Mouse (Mus musculus) gastrocnemius, postnatal 10 days (tissue): ENCODE measurements around the gene Dsp. TPM values are rescaled to one million over a fixed set of nuclear protein-coding genes. Genes with fewer than 3 reads are reported as not detected.

Experiments
- DNase-seq: peaks from one replicate; pipeline ENCODE4 v3.0.0; 2021; ENCODE audit warnings: mixed read lengths
- long read RNA-seq, 2 experiments: library from polyadenylated mRNA; stranded (forward); transcript quantifications; one replicate each; pipeline ENCODE4 v2.0.0; 2021
- total RNA-seq, 2 experiments: library from RNA; stranded (reverse); gene quantifications; 2 replicates each; pipeline ENCODE4 v1.2.3; 2021

The Dsp gene
- total RNA-seq: under 1 TPM; 0.19 to 0.20 TPM
- long read RNA-seq, experiment 1: 0 reads
- long read RNA-seq, experiment 2: 0 reads

DNA sequence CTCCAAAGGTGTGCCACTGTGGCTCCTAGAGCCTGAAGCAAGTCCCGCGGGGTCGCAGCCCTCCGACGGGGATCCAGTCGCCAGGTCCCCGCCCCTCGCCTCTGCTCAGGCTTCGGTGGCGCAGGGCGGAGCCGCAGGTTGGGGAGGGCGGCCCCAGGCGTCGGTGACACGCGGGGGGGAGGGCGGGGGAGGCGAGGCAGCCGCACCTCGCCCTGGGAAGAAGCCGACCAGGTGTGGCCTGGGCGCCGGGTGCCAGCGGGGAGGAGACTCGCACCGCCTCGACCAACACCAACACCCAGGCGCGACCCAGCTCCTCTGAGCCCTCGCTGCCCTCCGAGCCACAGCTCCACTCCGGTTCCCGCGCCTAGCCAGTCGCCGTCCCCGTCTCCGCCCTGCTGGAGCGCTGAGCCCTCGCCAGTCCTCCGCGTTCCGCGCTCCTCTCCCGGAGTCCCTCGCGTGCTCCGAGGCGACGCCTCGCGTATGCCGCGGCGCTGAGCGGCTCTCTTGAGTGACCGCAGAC is at the start of gene Dsp:
Dsp (plus strand) TSS at position 226 of the 520 bp plus-strand sequence.
- DNase-seq: peak; percentile 49

DNA sequence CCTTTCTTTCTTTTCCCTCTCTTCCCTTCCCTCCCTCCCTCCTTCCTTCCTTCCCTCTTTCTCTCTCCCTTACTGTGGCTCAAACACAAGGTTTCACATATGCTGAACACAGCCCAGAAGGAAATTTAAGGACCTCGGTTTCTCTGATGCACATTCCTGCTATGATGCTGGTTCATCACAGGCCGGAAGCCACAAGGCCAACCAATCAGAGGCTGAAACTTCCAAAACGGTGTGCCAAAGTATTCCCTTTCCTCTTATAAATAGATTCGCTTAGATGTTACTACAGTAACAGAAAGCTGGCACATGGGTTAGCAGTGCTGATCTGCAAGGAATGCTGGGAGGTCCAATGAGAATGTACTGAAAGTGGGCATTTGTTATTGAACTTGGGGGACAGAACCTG is 47.7 kb upstream of the Dsp start:
- DNase-seq: no peak

DNA sequence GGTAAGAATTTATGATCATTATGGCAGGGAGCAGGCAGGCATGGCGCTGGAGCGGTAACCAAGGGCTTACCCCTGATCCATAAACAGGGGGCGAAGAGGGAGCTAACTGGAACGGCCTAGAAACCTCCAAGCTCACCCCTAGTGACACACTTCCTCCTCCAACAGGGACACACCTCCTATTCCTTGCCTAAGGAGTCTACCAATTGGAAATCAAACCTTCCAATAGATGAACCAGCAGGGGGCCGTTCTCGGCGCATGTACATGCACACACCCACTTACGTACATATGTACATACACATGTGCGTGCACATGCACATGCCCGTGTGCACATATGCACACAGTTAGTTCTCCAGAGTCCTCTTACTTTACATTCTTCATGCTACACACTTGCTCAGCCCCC is 46.6 kb upstream of the Dsp start:
- no peak for DNase-seq

DNA sequence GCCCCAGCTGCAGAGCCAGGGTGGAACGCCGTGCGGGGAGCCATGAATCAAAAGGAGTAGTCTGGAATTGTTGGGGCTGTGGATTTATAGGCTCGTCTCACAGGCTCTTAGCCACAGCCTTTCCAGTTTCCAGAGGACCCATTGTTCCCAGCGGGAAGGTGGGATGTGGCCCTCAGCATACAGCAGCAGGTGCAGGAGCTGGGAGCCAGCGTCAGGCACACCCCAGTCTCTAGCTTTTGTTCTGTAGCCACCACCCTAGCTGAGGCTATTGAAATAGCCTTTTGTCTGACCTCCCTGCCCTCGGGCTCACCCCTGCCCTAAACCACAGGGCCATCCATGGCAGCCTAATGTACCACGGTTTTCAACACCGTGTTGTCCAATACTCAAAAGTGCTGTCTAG is 42.0 kb upstream of the Dsp start:
- DNase-seq: no peak

DNA sequence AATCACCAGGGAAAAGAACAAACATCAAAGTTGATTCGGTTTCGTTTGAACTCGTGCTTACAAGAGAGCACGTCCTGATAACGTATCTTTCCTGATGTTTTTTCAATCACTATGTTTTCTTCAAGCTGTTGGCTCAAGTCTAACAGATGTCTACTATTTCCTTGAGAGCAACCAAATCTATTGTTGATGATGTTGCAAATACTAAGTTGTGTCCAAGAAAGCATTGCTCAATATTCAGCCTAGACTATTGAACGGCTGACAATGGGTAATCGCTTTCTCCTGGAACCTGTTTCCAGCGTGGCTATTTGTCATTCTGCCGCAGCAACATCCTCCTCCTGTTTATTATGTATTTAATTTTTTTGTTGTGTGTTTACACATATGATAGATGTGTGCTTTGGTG is 28.8 kb upstream of the Dsp start:
- DNase-seq: no peak

DNA sequence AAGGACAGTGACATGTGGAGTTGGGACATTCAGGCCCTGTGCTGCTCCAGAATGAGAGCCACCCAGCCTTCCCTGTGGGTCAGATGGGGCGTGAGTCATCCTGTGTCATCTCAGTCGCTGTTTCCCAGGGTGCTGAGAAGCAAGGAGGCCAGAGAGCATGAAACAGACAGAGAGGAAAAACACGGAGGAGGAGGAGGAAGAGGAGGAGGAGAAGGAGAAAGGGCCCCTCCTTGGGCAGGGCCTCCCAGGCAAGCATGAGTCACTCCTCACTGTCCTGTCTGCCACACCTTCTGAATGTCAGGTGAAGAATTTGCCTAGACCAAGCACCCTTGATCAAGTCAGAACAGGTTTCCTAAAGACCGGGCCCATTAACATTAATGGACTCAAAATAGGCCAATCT is 27.4 kb upstream of the Dsp start:
- DNase-seq: no peak

DNA sequence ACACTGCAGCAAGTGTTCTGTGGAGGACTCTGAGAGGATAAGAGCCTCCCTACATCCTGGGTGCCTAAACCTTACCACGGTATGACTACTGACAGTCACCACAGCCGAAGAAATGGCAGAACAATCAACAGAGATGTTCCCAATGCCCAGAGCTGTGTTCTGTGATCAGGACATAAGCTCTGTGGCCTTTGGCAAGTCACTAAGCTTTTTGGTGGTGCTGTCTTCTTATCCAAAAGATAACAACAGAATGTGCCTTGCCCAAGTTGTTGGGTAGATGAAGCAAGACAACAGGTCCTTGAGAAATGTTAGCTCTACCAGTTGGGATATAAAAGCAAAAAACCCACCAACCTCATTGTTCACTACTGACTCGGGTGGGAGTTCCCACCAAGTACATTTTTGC is 23.4 kb upstream of the Dsp start:
- no peak for DNase-seq

DNA sequence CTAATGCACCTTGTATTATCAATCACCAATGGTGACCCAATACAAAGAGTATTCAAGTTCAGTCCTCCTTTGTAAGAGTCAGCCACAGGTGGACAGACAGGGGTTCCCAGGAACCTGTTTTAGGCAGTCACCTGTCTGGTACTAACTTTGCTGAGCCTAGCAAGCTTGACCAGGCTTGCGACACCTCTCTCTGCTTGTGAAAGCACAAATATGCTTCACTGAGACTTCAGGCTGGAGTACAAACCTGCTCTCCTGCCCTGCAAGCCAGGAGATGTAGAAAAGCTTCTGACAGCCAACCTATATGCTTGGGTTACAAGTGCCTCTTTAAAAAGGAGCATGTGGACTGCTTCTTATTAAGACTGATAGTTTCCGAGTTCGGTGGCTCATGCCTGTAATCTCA is 22.8 kb upstream of the Dsp start:
- DNase-seq: no peak

DNA sequence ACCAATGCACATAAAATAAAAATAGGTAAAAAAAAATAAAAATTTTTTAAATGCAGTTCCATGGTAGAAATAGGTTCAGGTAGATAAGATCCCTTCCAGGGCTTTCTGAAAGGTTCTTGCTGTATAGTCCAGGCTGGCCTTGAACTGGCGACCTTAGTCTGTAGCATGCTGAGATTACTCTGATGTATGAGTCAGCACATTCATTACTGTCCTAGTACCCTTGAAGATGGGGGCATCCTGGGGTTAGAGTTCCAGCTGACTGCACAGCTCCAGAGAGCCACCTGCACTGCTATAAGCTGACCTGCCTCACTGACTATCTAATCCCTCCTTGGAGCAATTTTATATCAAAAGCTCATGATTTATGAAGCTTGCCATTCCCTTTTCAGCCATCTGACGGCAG is 21.6 kb upstream of the Dsp start:
- DNase-seq: no peak

DNA sequence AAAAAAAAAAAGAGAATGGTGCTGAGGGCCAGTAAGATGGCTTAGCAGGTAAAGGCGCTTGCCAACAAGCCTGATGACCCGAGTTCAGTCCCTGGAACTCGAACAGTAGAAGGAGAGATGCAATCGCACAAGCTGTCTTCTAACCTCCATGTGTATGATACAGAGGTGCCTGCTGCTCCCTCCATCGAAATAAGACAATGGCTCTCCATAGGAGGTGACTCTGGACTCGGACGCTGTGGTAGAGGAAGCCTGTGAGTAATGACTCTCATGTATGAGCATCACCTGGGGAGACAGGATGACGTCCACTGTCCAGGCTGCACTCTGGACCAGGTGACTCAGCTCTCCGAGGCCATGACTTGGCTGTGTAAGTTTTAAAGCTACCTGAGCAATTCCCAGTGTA is 21.0 kb upstream of the Dsp start:
- DNase-seq: no peak

DNA sequence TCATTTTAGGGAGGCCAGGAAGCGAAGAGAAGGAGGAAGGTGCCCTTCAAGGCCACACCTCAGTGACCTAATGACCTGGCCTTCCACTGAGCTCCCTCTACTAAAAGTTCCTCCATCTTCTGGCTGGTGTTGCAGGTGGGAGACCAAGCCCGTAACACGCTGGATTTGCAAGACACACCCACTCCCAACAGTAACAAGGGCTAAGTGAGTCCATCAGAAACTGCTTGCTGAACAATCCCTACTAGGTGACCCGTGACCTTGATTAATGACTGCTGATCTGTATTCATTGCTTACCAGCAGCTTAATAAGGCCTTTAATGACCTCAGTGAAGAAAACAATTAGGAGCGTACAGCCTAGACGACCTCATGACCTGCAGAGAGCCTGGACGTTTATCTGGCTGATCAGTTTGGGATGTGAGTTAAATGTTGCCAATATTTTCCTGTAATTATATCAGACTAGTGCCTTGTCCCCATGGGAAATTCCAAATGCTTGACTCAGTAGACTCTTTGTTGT is 18.0 kb upstream of the Dsp start:
- no peak for DNase-seq

DNA sequence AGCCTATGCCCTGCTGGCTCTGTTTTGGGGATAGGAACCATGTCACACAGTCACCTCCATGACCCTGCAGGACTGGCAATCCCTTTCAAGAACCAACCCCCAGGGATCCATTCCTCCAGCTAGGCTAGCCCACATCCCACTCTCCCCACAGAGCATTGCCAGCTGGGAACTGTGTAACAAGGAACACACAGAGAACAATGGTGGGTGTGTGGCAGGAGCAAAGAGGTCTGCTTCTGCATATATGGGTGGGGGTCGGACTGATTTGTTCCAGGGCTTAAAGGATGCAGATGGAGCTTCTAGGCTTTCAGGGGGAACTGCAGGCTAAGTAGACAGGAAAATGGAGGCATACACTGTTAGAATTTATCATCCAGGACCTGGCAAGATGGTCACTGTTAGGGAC is 10.6 kb upstream of the Dsp start:
- DNase-seq: no peak

DNA sequence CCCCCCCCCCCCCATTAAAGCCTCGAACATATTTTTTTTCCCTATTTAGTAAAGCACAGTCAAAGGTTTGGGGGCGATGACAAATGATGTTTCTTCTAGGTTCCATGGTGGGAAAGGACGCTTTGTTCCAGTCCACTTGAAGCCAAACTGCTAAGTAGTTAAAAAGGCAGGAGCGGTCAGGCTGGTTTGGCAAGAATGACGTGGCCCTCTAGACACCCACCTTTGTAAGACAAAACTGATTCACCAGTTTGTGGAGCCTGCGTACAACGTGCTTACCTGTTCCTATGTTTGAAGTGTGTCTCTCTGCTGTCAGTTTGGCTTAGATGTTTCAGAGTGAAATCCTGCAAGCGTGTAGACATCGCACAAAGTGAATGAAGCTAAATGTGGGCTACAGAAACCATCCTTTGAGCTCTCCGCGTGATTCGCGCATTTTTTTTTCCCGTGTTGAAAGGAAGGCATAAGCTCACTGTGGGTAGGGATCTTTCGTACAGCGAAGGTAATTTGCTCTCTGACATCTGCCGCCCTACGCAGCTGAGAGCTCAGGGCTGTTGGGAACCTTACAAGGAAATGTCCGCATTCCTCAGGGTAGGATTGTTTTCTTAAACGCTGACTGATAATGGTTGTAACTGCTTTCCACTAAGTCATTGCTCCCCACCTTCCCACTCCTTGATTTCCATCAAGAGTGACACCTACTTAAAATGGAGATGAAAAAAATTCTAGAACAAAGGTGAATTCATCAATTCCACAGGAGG is 6.0 kb upstream of the Dsp start:
- DNase-seq: no peak

DNA sequence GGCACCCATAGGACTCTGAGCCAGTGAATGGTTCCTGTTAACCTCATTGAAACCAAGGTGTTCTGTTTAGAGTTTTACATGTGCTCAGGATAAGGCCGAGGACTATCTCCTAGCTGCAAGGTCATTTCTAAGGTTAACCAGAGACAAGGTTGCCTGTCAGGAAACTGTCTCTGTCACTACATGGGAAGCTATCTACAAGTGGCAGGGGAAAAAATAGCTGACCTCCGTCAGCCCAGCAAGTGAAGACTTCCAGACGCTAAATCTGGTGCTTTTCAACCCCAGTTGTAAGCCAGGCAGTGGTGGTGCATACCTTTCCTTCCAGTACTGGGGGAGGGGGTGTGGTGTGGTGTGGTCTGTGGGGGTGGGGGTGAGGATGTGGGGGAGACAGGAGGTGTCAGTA is 2.7 kb upstream of the Dsp start:
- no peak for DNase-seq

DNA sequence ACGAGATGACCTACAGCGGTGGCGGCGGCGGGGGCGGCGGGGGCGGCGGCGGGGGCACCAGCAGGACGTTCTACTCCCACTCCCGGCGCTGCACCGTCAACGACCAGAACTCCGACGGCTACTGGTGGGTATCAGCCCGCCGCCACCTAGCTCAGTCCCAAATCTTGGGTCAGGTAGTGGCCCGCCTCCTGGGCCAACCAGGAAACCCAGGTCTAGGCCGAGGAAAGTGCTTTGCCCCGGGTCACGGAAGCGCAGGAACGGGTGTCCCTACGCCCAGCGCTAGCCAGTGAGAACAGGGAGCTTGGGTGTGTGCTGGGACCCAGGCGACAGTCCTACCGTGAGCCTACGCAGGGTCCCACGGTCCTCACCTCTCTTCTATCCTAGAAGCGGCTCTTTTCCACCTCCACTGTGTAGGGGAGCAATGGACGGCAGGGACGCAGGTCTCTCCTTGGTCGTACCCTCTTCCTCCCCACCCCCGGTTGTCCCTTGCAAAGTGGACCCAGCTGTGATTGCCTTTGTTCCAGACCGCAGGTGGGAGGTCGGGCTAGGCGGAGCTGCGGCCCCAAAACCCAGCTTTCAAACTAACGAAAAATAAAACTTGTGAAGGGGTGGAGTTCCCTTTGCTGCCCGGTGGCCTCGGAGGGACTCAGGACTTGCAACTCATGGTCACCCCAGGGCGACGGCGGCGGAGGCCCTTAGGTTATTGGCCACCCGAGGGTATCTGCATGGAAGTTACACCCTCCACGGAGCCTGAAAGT is 756 bp downstream of the Dsp start:
- peak; percentile 17 for DNase-seq

DNA sequence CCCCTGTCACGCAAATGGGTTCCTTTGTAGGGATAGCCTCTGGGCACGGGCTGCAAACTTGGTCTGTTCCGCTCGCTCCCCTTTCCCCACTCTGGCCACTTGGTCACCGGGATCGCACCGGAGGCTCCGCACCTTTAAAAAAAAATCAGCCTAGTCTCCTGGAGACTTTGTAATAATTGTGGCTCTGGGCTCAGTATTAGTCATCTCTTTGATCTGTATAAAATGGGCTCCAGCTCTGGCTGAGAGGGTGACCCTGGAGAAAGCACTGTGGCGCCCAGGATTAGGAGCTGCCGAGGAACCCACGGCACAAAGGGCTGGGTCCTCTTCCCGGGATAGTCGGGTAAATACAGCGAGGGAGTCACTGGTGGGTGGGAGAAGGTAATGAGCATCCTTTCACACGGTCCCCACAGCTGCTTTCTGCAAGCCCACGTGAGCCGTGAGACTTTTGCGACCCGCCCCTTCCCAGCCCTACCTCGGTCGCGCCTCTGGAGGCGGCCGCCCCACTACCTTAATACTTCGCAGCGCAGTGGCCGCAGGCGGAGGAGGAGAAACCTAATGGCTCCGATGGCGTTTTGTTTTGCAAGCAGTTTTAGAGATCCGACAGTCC is 1.4 kb downstream of the Dsp start:
- no peak for DNase-seq

DNA sequence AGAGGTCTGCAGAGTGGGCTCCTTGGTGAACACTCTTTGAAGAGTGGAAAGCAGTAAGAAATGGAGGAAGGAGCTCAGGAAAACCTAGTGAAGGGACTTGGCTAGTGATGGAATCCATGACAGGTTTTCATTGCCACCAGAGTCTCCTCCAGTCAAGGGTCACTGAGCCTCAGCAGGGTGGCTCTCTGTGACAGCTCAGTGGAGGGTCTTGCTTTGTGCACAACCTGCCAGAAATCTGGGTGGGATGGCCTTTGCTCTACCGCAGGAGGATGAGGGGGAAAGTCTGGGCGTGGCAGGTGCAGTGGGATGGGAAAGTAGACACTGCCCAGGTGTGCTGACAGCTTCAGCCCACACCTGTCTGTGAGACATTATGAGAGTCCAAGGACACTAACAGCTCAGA is 4.4 kb downstream of the Dsp start:
- no peak for DNase-seq

DNA sequence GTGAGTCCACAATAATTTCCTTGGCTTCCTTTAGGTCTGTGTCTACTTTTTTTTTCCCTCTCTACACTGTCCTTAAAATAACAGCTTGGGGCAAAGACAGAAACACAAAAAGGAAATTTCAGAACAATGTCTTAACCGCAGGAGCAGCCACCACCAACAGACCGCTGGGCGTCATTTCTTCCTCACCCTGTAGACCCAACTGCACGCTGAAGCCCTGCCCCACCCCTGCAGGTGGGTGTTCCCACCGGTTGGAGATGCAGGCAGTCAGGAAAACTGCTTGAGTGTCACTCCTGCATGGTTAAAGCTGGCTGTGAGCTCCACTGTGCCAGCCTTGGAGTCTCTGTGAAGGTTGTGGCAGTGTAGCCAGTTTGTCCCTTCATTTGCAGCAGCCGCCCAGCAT is 6.5 kb downstream of the Dsp start:
- DNase-seq: no peak

DNA sequence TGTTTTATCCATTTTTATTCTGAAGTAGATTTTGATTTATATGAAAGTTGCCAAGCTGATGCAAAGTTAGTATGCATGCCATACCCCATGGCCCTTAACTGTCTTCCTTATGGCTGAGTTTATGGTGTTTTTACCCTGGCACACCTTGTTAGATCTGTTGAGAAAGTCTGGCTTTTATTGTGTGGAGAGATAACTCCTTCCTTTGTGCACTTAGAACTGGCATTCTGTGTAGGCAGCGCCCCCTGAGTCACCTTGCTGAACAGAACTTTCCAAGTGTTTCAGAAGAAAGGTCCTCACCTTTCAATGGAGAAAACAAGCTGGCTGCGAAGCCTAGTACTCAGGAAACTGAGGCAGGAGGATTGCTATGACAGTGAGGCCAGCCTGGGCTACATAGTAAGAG is 10.9 kb downstream of the Dsp start:
- DNase-seq: no peak

DNA sequence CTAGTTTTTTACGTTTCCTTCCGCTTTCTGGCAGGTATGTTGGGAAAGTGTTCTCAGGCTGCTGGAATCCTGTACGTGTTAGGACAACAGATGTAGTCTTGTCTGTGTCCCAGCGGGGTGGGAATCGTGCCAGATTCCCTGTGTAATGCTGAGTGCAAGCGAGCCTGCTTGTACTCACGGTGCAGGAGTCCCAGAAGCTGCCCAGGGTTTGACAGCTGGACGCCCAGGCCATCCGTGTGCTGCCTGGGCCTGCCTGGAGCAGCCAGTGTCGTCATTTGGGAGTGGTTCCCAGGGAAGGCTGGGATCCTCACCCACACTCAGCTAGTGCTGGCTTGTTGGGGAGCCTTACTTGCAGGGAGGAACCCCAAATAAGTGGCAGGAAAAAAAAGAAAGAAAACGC is 11.6 kb downstream of the Dsp start:
- DNase-seq: peak; percentile 55

DNA sequence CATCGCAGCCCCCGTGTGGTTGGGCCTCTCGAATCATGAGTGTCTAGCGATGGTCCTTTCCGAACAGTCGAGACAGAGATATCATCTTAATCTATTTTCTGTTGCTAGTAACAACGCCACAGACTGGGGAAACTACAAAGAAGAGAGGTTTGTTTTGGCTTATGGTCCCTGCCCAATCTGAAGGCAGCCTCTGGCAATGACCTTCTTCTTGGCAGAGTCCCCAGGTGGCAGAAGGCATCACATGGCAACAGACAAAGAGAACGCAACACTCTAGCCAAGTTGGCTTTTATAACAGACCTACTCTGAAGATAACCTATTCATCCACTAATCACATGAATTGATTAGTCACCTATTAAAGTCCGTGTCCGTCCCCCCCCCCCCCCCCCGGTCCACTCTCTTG is 13.8 kb downstream of the Dsp start:
- no peak for DNase-seq

DNA sequence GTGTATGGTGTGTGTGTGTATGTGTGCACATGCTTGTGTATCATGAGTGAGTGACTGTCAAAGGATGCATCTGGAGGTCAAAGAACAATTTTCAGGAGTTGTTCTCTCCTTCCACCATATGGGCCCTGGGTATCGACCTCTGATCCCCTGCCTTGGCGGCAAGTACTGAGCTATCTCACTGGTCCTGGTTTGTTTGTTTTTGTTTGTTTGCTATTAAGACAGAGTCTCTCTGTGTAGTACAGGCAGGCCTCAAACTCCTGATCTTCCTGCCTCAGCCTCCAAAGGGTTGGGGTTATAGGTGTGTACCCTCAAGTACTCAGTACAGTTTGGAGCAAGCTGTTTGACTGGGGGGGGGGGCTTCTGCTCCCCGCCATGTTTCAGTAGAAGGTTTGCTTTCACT is 16.0 kb downstream of the Dsp start:
- no peak for DNase-seq

DNA sequence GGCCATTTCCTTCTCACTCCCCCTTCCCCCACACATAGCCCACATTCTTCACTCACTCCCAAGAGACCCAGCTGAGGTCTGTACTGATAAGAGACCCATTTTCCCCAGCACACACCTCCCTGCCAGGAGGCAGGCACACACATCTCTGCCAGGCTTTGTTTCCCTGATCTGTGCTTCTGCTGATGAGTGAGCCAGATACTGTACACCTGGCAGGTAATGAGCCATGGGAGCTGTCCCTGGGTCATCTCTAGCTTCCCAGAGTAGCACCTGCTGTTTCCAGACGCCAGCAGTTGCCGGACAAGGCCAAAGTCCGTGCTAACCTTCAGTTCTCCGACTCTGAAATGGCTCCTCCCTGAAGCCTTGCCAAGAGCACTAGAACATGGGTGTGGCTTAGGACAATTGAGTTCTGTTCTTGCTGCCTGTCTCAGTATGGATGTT is 19.6 kb downstream of the Dsp start:
- no peak for DNase-seq
